Mouse (Mus musculus): Measurements from ENCODE around the gene Cyp4a14. TPM values are rescaled to one million over a fixed set of nuclear protein-coding genes. Genes with fewer than 3 reads are reported as not detected.
"Not testable (repeated sequence)": the region's sequence is repeated elsewhere in the genome, so short reads cannot be mapped to it uniquely, and the experiment has no call there.

The Cyp4a14 gene
- total RNA-seq (2021), result not detected

DNA sequence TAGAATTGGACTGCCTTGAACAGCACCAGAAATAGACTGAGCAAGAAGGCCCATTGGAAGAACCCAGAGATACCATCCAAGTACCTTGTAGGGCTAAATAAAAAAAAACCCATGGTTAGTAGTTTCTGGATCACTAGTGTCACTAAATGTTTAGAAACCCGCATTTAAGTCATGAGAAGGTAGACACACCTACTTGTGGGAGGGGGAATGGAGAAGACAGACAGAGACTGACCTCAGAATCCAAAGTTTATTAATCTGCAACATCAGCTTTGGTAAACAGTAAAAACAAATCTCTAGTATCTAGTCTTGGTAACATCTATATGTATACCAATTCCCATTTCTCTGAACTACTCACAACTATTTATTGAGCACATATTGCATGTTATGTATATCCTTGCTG, at the start of gene Cyp4a14:
TSS of gene Cyp4a14 (minus strand) at position 142 of the 400 bp plus-strand sequence.
- intact Hi-C loops (cut with DNase I), result no loop called here
- DNase-seq (ENCODE audit: extremely low spot score in 1 of 2, low spot score in 2 of 2), result no peak

DNA sequence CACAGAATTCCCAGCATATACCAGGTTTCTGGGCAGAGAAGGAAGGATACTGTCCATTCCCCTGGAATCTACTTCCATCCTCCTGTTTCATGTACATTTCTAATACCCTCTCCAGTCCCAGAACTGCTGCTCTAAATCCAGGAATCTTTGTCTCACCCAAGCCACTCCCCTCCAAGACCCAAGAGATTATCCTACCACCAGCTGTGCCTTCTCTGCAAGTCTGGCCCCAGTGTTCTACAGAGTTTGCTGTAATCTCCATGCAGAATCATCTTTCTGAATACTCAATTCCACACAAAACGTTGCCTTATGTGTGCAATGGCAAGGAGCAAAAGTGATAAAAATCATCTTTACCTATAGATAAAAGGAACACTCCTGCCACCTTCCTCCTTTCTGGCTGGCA, 49.2 kb upstream of the Cyp4a14 start:
- no peak for DNase-seq (ENCODE audit: extremely low spot score in 1 of 2, low spot score in 2 of 2)
- intact Hi-C loops (cut with DNase I), result no loop called here

DNA sequence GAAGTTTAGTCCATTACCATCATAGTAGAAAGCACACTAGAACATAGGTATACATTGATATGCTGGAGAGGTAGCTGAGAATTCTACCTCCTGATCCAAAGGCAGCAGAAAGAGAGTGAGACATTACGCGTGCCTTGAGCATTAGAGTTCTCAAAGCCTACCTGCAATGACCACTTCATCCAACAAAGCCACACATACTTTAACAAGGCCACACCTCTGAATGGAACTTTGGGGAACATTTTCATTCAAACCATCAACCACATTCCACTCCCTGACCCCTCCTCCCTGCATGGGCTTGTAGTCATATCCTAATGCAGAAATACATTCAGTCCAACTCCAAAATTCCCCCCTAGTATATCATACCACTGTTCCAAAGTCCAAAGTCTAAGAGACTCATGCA, 25.8 kb upstream of the Cyp4a14 start:
- intact Hi-C loops (cut with DNase I), result no loop called here
- DNase-seq (ENCODE audit: extremely low spot score in 1 of 2, low spot score in 2 of 2), result no peak

GRCm38 (mm10) chr4:115519444-115519843, 23.5 kb upstream of the Cyp4a14 start:
- no peak for DNase-seq (ENCODE audit: extremely low spot score in 1 of 2, low spot score in 2 of 2)
- intact Hi-C loops (cut with DNase I), result no loop called here

GRCm38 (mm10) chr4:115518000-115518399, 22.1 kb upstream of the Cyp4a14 start, which contains the start of gene Cyp4a10:
TSS of gene Cyp4a10 (plus strand) at chr4:115518264.
- DNase-seq (ENCODE audit: extremely low spot score in 1 of 2, low spot score in 2 of 2); intact Hi-C loops (cut with DNase I): not testable (repeated sequence)

- DNase-seq (ENCODE audit: extremely low spot score in 1 of 2, low spot score in 2 of 2); intact Hi-C loops (cut with DNase I): not testable (repeated sequence)
Observed at GRCm38 (mm10) chr4:115513964-115514363, 18.0 kb upstream of the Cyp4a14 start.

- intact Hi-C loops (cut with DNase I), result no loop called here
- DNase-seq (ENCODE audit: extremely low spot score in 1 of 2, low spot score in 2 of 2), result no peak
Observed at GRCm38 (mm10) chr4:115497466-115497865, 1.5 kb upstream of the Cyp4a14 start.

GRCm38 (mm10) chr4:115481006-115481652, 14.8 kb downstream of the Cyp4a14 start:
- intact Hi-C loops (cut with DNase I), result loop anchor here (10.0 kb wide), 1 partner anchor 224 kb away; no protein-coding TSS in a partner anchor
- peak in 1 of 2 experiments; percentile 26 for DNase-seq (ENCODE audit: extremely low spot score in 1 of 2, low spot score in 2 of 2)

DNA sequence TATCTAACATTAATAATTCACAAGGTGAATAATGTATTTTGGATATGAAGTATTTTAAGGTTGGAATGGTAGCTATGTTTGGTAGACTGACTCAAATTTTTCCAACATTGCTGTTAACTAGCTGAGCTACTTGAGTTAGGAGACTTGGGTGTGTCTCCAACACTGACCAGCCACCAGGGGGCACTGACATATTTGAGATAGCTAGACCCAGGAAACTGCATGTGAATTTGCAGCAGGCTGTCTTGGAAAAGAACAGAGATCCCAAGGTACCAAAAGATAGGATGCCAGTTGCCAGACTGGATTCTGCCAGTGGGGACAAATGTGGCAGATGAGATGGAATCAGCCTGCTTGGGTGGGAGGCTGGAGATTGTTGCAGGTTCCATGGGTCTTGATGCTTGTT, 19.9 kb downstream of the Cyp4a14 start:
- DNase-seq (ENCODE audit: extremely low spot score in 1 of 2, low spot score in 2 of 2); intact Hi-C loops (cut with DNase I): not testable (repeated sequence)

- DNase-seq (ENCODE audit: extremely low spot score in 1 of 2, low spot score in 2 of 2); intact Hi-C loops (cut with DNase I): not testable (repeated sequence)
Observed at GRCm38 (mm10) chr4:115473585-115473984, 22.4 kb downstream of the Cyp4a14 start.

GRCm38 (mm10) chr4:115452304-115452703, 43.6 kb downstream of the Cyp4a14 start, which contains the start of gene Cyp4a30b:
TSS of gene Cyp4a30b (plus strand) at chr4:115452604.
- intact Hi-C loops (cut with DNase I), result no loop called here

GRCm38 (mm10) chr4:115450577-115451137, 45.3 kb downstream of the Cyp4a14 start:
- intact Hi-C loops (cut with DNase I), result no loop called here
- DNase-seq (ENCODE audit: extremely low spot score in 1 of 2, low spot score in 2 of 2), result no peak

More at GRCm38 (mm10) chr4:115452304-115452703, 43.6 kb downstream of the Cyp4a14 start, which contains the start of gene Cyp4a30b:
- DNase-seq (ENCODE audit: extremely low spot score in 1 of 2, low spot score in 2 of 2), result no peak

Other genes with a start within 250 kb of the Cyp4a14 start
- gene Cyp4a12a, start 197.1 kb downstream of the Cyp4a14 start, total RNA-seq (2021), result not detected
- gene Cyp4a12b, start 84.5 kb downstream of the Cyp4a14 start, total RNA-seq (2021), result not detected
- not detected for gene Cyp4a30b, start 43.5 kb downstream of the Cyp4a14 start, total RNA-seq (2021)
- gene Cyp4a10, start 22.1 kb upstream of the Cyp4a14 start, total RNA-seq (2021), result not detected
- gene Cyp4a31, start 67.5 kb upstream of the Cyp4a14 start, total RNA-seq (2021), result not detected
- not detected for gene Cyp4a32, start 104.8 kb upstream of the Cyp4a14 start, total RNA-seq (2021)
- 1 to 10 TPM; 2.7 to 2.9 TPM for gene Cyp4b1, start 151.6 kb upstream of the Cyp4a14 start, total RNA-seq (2021)
- gene Efcab14, start 241.6 kb upstream of the Cyp4a14 start, total RNA-seq (2021), result 10 to 100 TPM; 28.8 to 31.6 TPM

Data from left cerebral cortex, postnatal 10 days (tissue).